Mouse (Mus musculus) C2C12 (cell line): Measurements from ENCODE around the gene Tap1.

ENCODE experiments used
- CTCF ChIP-seq: IDR thresholded peaks from one replicate; pipeline ENCODE4 v1.5.1; 2011; ENCODE audit not compliant: control insufficient read depth, insufficient read depth, insufficient read length
- MAX ChIP-seq: IDR thresholded peaks from one replicate; pipeline ENCODE4 v1.6.1; 2011; ENCODE audit warnings: mild to moderate bottlenecking, control low read depth
- MYOG ChIP-seq: IDR thresholded peaks from one replicate; pipeline ENCODE4 v1.6.1; 2011; ENCODE audit not compliant: control insufficient read depth, insufficient read length; ENCODE audit errors: extremely low read depth
- USF1 ChIP-seq: IDR thresholded peaks from one replicate; pipeline ENCODE4 v1.6.1; 2011; ENCODE audit warnings: low read depth, mild to moderate bottlenecking, control low read depth, moderate library complexity

GRCm38 (mm10) chr17:34224816-34225215 is 37.5 kb downstream of the Tap1 start:
- TF ChIP-seq MAX (no peak), CTCF (no peak), MYOG (no peak), USF1 (no peak)
